Mouse (Mus musculus) kidney, adult 2 months (tissue): ENCODE data around the gene Prkacb. TPM values are rescaled to one million over a fixed set of nuclear protein-coding genes. Genes with fewer than 3 reads are reported as not detected.
A peak's percentile ranks its signal among the peaks of the same experiment; 100 is the strongest.

Source experiments
- DNase-seq: peaks from one replicate; pipeline ENCODE4 v3.0.0; 2021
- H3K27ac ChIP-seq: fragments of 200-500 bp; 2 replicates; pipeline ENCODE4 v1.5.1; 2012; ENCODE audit warnings: low read depth, low read length, control low read depth, inconsistent platforms; ENCODE audit not compliant: insufficient read depth
- H3K27me3 ChIP-seq: fragments of 200-500 bp; replicated peaks from 2 replicates; pipeline ENCODE4 v1.6.1; 2012; ENCODE audit warnings: mild to moderate bottlenecking, moderate library complexity, low read length, inconsistent platforms; ENCODE audit not compliant: control insufficient read depth, insufficient read depth
- H3K36me3 ChIP-seq: fragments of 200-500 bp; 2 replicates; pipeline ENCODE4 v1.6.1; 2012; ENCODE audit warnings: mild to moderate bottlenecking, moderate library complexity, low read length, inconsistent platforms; ENCODE audit not compliant: control insufficient read depth, insufficient read depth
- H3K4me1 ChIP-seq: fragments of 200-500 bp; 2 replicates; pipeline ENCODE4 v1.6.1; 2011; ENCODE audit warnings: low read length; ENCODE audit not compliant: control insufficient read depth, insufficient read depth
- H3K4me3 ChIP-seq: fragments of 200-500 bp; 2 replicates; pipeline ENCODE4 v1.5.1; 2011; ENCODE audit warnings: mild to moderate bottlenecking, low read depth, low read length, control low read depth; ENCODE audit not compliant: insufficient read depth
- CTCF ChIP-seq: fragments of 200-500 bp; conservative IDR thresholded peaks from 2 replicates; pipeline ENCODE4 v1.5.1; 2011; ENCODE audit warnings: low read depth, mild to moderate bottlenecking, control low read depth, low read length, moderate library complexity, mixed read lengths; ENCODE audit not compliant: insufficient read depth, insufficient read length
- POLR2A ChIP-seq: fragments of 200-500 bp; IDR thresholded peaks from one replicate; pipeline ENCODE4 v1.6.1; 2011; ENCODE audit warnings: low read depth, low read length, control low read depth
- WGBS: fragments of 180-500 bp; shearing (Covaris S2); methylation state at CpG from one replicate; pipeline ENCODE4 v1.1.7; 2018; 5-methylcytosine and 5-hydroxymethylcytosine counted together
- polyA plus RNA-seq: library from polyadenylated mRNA; depleted of rRNA; stranded (reverse); fragments of >200 nt; gene quantifications from 2 replicates; pipeline ENCODE4 v1.2.3, GENCODE M21; 2012

Gene Prkacb
- polyA plus RNA-seq, 1 experiment = 23.3 TPM

DNA sequence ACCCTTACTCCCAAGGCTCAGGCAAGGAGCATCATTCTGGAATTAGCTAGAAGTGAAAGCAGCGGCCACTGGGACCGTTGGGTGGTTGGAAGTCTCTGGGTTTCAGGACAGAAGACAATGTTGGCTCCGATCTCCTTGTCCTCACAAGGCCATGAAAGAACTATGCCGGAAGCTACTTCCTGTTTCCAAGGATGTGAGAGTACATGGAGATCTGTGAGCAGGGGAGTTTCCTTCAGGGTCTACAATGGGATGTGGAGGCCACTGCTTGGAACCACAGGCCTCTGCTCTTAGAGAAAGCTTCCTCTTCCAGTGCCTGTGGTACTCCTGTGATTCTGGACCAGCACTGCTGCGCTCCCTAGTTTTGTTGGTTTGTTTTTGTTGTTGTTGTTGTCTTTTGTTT is 33.4 kb upstream of the Prkacb start:
- Histone ChIP-seq H3K27ac (peak overlapping the region; percentile 56; the same call in 1 of the 2 replicates), H3K36me3 (no peaks in the 10 kb centered on the region), H3K4me3 (no peak overlapping the region), H3K4me1 (no peaks in the 10 kb centered on the region), H3K27me3 (no peaks in the 10 kb centered on the region)
- 79% methylated on average over 5 of the region's 5 CpGs for WGBS
- DNase-seq = peak; percentile 22
- no peak for TF ChIP-seq POLR2A
- TF ChIP-seq CTCF = no peak

DNA sequence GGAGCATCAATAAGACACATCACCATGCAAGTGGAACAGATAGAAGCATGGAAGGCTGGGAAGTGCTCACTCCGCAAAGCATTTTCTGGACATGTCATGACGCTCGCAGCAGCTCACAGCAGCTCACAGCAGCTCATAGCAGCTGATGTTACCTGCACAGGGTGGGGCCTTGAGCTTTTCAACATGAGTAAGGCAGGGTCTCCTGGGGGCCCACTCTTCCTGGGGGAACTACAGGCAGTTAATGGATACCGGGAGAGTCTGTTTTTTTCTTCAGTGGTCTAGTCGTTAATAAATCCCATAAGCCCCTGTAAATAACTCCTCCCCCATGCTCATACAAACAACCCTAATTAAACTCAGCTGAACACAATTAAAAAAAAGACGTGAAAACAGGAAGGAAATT is 30.7 kb upstream of the Prkacb start:
- Histone ChIP-seq H3K27ac (no peak overlapping the region), H3K36me3 (no peaks in the 10 kb centered on the region), H3K27me3 (no peaks in the 10 kb centered on the region), H3K4me1 (no peaks in the 10 kb centered on the region), H3K4me3 (no peak overlapping the region)
- DNase-seq = no peak
- TF ChIP-seq CTCF (no peak), POLR2A (no peak)
- WGBS = 74% methylated on average over 6 of the region's 6 CpGs

DNA sequence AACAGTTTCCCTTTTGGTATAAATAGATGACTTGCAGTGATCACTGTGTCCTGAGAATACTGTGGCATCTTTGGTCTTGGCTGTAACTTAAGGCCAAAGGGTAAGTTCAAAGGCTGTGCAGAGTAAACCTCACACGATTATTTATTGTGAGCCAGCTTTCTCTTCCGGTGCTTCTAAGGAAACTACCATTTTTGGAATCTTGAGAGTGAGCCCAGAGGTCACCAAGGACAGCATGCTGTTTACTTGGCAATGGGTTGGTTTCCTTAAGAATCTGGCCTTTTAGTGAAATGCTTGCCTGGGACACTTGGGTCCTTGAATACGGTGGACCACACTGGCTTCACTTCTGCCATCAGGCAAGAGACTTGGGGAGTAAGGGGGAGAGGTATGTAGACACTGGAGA is 30.0 kb upstream of the Prkacb start:
- Histone ChIP-seq H3K27me3 (no peaks in the 10 kb centered on the region), H3K36me3 (no peaks in the 10 kb centered on the region), H3K4me1 (no peaks in the 10 kb centered on the region), H3K27ac (peak overlapping the region; percentile 59; the same call in 1 of the 2 replicates), H3K4me3 (no peak overlapping the region)
- WGBS = 18% methylated on average over 3 of the region's 3 CpGs
- peak; percentile 65 for DNase-seq
- no peak for TF ChIP-seq POLR2A
- no peak for TF ChIP-seq CTCF

DNA sequence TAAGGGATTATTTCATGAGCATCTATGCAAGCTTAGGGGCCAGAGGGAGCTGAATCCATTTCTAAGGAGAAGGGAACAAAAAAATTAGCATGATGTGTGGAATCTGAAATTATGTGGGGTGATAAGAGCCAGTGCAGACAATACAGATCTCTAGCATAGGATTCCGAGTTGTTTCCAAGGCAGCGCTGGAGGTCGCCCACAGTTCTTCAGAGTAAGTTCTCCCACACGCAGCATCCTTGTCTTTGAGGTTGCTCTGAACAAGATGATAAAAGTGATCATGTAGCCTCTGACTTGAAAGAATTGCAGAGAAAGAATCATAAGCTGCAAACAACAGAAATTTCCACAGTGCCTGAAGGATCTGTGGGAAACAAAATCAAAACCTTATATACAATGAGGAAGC is 7.9 kb upstream of the Prkacb start:
- 87% methylated on average over 4 of the region's 4 CpGs for WGBS
- Histone ChIP-seq H3K27ac (no peak overlapping the region), H3K27me3 (no peaks in the 10 kb centered on the region; the same call in 1 of the 2 replicates), H3K4me1 (no peaks in the 10 kb centered on the region), H3K36me3 (no peaks in the 10 kb centered on the region), H3K4me3 (no peak overlapping the region)
- no peak for TF ChIP-seq CTCF
- no peak for TF ChIP-seq POLR2A
- no peak for DNase-seq

DNA sequence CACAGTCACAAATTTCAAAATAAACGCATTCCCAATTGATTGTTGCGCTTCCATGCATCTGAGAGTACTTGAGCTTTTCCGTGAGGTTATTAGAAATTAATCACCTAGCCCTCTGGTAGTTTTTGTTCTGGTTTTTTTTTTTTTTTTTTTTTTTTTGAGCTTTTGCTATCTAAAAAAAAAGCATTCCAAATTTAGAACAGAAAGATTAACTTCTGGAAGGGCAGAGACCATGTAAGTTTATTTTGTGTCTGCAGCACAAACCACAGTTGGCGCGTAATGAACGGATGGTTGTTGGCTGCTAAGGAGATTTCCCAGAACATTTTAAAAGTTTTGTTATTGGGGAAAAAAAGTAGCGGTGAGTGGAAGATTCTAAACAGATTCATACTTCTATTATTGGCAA is 834 bp upstream of the Prkacb start:
- Histone ChIP-seq H3K4me3 (peak overlapping the region; percentile 74), H3K4me1 (peaks cover 5% of the 10 kb centered on the region; the same call in 1 of the 2 replicates), H3K36me3 (no peaks in the 10 kb centered on the region), H3K27me3 (no peaks in the 10 kb centered on the region), H3K27ac (peak overlapping the region; percentile 99; the same call in 1 of the 2 replicates)
- WGBS = 53% methylated on average over 7 of the region's 7 CpGs
- peak; percentile 8 for DNase-seq
- TF ChIP-seq CTCF (no peak), POLR2A (no peak)

DNA sequence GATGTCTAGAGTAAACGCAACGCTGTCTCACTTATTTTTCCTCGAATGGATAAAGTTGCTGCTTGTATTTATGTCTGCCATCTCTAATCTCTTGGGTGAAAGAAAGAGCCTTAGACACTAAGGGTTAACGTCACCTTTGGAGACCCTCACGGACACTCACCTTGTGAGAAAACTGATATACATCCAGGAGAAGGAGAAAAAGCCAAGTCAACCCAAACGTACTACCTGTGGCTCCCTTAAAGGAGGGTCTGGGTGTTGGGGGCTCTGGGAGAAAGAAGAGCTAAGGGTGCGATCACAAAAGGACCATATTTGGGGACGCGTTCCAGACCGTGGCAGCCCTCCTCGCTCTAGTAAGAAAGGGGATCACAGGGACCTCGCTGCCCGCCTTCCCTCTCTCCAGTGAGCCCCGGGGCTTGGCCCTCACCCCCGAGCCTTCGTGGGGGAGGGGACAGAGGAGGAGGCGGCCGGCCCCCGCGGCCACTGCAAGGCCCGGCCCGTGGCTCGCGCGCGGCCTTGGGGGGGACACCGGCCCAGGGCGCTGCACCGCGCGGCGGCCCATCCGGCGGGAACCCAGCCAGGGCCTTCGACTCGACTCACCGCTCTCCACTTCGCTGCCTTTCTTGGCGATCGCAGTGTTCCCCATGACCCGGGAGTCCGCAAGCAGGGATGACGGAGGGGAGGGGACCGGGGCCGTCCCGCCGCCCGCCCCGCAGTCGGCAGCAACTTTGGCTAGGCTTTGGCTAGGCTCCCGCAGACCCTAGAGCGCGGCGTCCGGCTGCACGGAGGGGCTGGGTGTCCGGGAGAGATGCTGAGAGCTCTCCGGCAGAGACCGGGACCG is 530 bp downstream of the Prkacb start:
- TF ChIP-seq POLR2A (no peak), CTCF (no peak)
- H3K27ac ChIP-seq = peak overlapping the region; percentile 34
- H3K27me3 ChIP-seq = no peaks in the 10 kb centered on the region
- peaks cover 5% of the 10 kb centered on the region; the same call in 1 of the 2 replicates for H3K4me1 ChIP-seq
- DNase-seq = peak; percentile 75
- peak overlapping the region; percentile 74 for H3K4me3 ChIP-seq
- under 1% methylated on average over 60 of the region's 60 CpGs for WGBS
- H3K36me3 ChIP-seq = no peaks in the 10 kb centered on the region

DNA sequence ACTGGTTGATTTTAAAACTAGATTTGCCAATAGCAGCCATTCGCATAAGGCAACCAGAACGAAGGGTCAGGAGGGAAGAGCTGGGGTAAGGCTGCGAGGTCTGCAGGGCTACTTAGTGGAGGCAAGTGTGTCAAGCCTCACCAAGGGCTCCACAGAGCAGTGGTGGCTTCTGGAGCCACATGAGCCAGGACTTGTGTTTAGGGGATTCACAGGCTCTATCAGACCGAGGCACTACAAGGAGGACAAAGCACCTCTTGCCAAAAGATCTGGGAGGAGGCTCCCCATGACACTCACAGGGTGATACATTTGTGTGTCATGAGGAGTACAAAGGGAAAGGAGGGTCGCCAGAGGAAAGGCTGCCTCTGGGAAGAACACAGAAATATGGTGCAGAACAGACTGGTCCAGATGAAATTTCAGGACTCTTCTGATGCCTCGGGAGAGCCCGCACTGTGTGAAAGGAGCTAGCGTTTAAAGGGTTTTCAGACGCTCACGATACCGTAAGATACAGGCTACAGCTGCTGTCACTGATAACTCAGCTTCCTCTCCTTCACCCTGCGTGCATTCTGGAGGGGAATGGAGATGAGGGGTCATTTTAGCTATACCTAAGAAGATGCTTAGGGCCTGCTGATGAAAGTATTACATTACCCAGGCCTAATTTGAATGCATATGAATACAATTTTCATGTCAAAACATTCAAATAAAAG is 19.1 kb downstream of the Prkacb start:
- Histone ChIP-seq H3K4me1 (no peaks in the 10 kb centered on the region), H3K36me3 (no peaks in the 10 kb centered on the region), H3K27me3 (no peaks in the 10 kb centered on the region), H3K27ac (no peak overlapping the region), H3K4me3 (no peak overlapping the region)
- WGBS = 87% methylated on average over 12 of the region's 12 CpGs
- DNase-seq = no peak
- TF ChIP-seq POLR2A (no peak), CTCF (no peak)
